Mouse (Mus musculus) hindbrain, embryonic 13.5 days (tissue): ENCODE results near the gene Tmem161a. TPM values are rescaled to one million over a fixed set of nuclear protein-coding genes. Genes with fewer than 3 reads are reported as not detected.

Experiments
- ATAC-seq: fragments of 200-750 bp; cut with Nextera tagmentation; 2 replicates; pipeline ENCODE4 v1.8.0; 2017; ENCODE audit warnings: moderate TSS enrichment; ENCODE audit not compliant: low FRiP score
- H3K27ac ChIP-seq: fragments of 300-500 bp; sonication (generic); 2 replicates; pipeline ENCODE4 v1.5.1; 2015; ENCODE audit warnings: inconsistent platforms, mild to moderate bottlenecking, moderate library complexity
- H3K27me3 ChIP-seq: fragments of 300-500 bp; sonication (generic); 2 replicates; pipeline ENCODE4 v1.6.1; 2015; ENCODE audit warnings: mild to moderate bottlenecking, inconsistent platforms
- H3K36me3 ChIP-seq: fragments of 300-500 bp; sonication (generic); 2 replicates; pipeline ENCODE4 v1.6.1; 2015; ENCODE audit warnings: mild to moderate bottlenecking, inconsistent platforms
- H3K4me1 ChIP-seq: fragments of 300-500 bp; sonication (generic); replicated peaks from 2 replicates; pipeline ENCODE4 v1.6.1; 2015; ENCODE audit warnings: inconsistent platforms
- H3K4me2 ChIP-seq: fragments of 300-500 bp; sonication (generic); 2 replicates; pipeline ENCODE4 v1.6.1; 2015; ENCODE audit warnings: inconsistent platforms, mild to moderate bottlenecking, moderate library complexity
- H3K4me3 ChIP-seq: fragments of 300-500 bp; sonication (generic); 2 replicates; pipeline ENCODE4 v1.5.1; 2015; ENCODE audit warnings: mild to moderate bottlenecking, inconsistent platforms
- H3K9ac ChIP-seq: fragments of 300-500 bp; sonication (generic); 2 replicates; pipeline ENCODE4 v1.6.1; 2015; ENCODE audit warnings: mild to moderate bottlenecking, inconsistent platforms
- H3K9me3 ChIP-seq: fragments of 300-500 bp; sonication (generic); 2 replicates; pipeline ENCODE4 v1.6.1; 2016; ENCODE audit warnings: inconsistent platforms
- WGBS: fragments of 180-500 bp; shearing (Covaris S2); methylation state at CpG from one replicate; pipeline ENCODE4 v1.1.7; 2015; 5-methylcytosine and 5-hydroxymethylcytosine counted together
- polyA plus RNA-seq: library from polyadenylated mRNA; unstranded; fragments of >200 nt; fragmentation: Nextera tagmentation; extraction: Ambion mirVana; gene quantifications from 2 replicates; pipeline ENCODE4 v1.2.1, GENCODE M21; 2015

Tmem161a gene
- polyA plus RNA-seq, 1 experiment from 2014 or later, result 44.3 TPM

GRCm38 (mm10) chr8:70194191-70194590 is 22.0 kb downstream of the Tmem161a start:
- Histone ChIP-seq H3K36me3 (peaks cover 11% of the 10 kb centered on the region; the same call in 1 of the 2 replicates), H3K4me3 (no peak overlapping the region), H3K27ac (no peak overlapping the region), H3K9me3 (no peaks in the 10 kb centered on the region), H3K4me1 (peaks cover 11% of the 10 kb centered on the region), H3K9ac (no peak overlapping the region), H3K4me2 (no peak overlapping the region), H3K27me3 (no peaks in the 10 kb centered on the region)
- WGBS, result 91% methylated on average over 3 of the region's 3 CpGs
- no peak for ATAC-seq

GRCm38 (mm10) chr8:70195762-70196161 is 23.6 kb downstream of the Tmem161a start:
- no peak for ATAC-seq
- H3K27ac ChIP-seq, result no peak overlapping the region
- no peak overlapping the region for H3K4me3 ChIP-seq
- H3K36me3 ChIP-seq, result peaks cover 6% of the 10 kb centered on the region; the same call in 1 of the 2 replicates
- WGBS, result 75% methylated on average over 2 of the region's 2 CpGs
- no peak overlapping the region for H3K4me2 ChIP-seq
- peaks cover 14% of the 10 kb centered on the region for H3K4me1 ChIP-seq
- H3K9me3 ChIP-seq, result no peaks in the 10 kb centered on the region
- H3K9ac ChIP-seq, result no peak overlapping the region
- no peaks in the 10 kb centered on the region for H3K27me3 ChIP-seq

- ATAC-seq, result no peak
- Histone ChIP-seq H3K4me3 (no peak overlapping the region), H3K9ac (peak overlapping the region; percentile 29), H3K27me3 (0 out of 2 replicates have a peak, but pooled peaks cover 2% of the 10 kb centered on the region), H3K27ac (no peak overlapping the region), H3K4me2 (no peak overlapping the region), H3K36me3 (peaks cover 4% of the 10 kb centered on the region; the same call in 1 of the 2 replicates), H3K9me3 (no peaks in the 10 kb centered on the region), H3K4me1 (peaks cover 9% of the 10 kb centered on the region)
- WGBS, result 51% methylated on average over 7 of the region's 7 CpGs
Observed at GRCm38 (mm10) chr8:70197603-70198002, 25.4 kb downstream of the Tmem161a start.

GRCm38 (mm10) chr8:70200098-70200681 is 28.0 kb downstream of the Tmem161a start:
- Histone ChIP-seq H3K36me3 (no peaks in the 10 kb centered on the region), H3K27me3 (0 out of 2 replicates have a peak, but pooled peaks cover 2% of the 10 kb centered on the region), H3K4me2 (no peak overlapping the region), H3K9ac (no peak overlapping the region), H3K9me3 (no peaks in the 10 kb centered on the region), H3K4me3 (no peak overlapping the region), H3K4me1 (peaks cover 9% of the 10 kb centered on the region), H3K27ac (no peak overlapping the region)
- WGBS, result 71% methylated on average over 5 of the region's 5 CpGs
- no peak; the same call in 1 of the 2 replicates for ATAC-seq

GRCm38 (mm10) chr8:70201417-70201816 is 29.3 kb downstream of the Tmem161a start:
- H3K4me2 ChIP-seq, result no peak overlapping the region
- 0 out of 2 replicates have a peak, but pooled peaks cover 2% of the 10 kb centered on the region for H3K27me3 ChIP-seq
- WGBS, result 94% methylated on average over 3 of the region's 3 CpGs
- no peaks in the 10 kb centered on the region for H3K9me3 ChIP-seq
- H3K36me3 ChIP-seq, result no peaks in the 10 kb centered on the region
- H3K4me1 ChIP-seq, result peaks cover 9% of the 10 kb centered on the region
- no peak overlapping the region for H3K9ac ChIP-seq
- H3K4me3 ChIP-seq, result no peak overlapping the region
- no peak overlapping the region for H3K27ac ChIP-seq
- no peak for ATAC-seq

- 76% methylated on average over 4 of the region's 4 CpGs for WGBS
- ATAC-seq, result no peak
Observed at GRCm38 (mm10) chr8:70203072-70203471, 30.9 kb downstream of the Tmem161a start.

GRCm38 (mm10) chr8:70204757-70205156 is 32.6 kb downstream of the Tmem161a start:
- Histone ChIP-seq H3K9me3 (no peaks in the 10 kb centered on the region), H3K4me1 (peaks cover 4% of the 10 kb centered on the region; the same call in 1 of the 2 replicates), H3K36me3 (no peaks in the 10 kb centered on the region), H3K4me3 (no peak overlapping the region), H3K27ac (no peak overlapping the region), H3K4me2 (no peak overlapping the region), H3K9ac (no peak overlapping the region), H3K27me3 (peaks cover 7% of the 10 kb centered on the region)
- ATAC-seq, result no peak
- 50% methylated on average over 1 of the region's 1 CpGs for WGBS

More at GRCm38 (mm10) chr8:70203072-70203471, 30.9 kb downstream of the Tmem161a start:
- Histone ChIP-seq H3K4me3 (no peak overlapping the region), H3K27ac (no peak overlapping the region), H3K9me3 (no peaks in the 10 kb centered on the region), H3K4me2 (no peak overlapping the region), H3K4me1 (peaks cover 5% of the 10 kb centered on the region), H3K27me3 (0 out of 2 replicates have a peak, but pooled peaks cover 2% of the 10 kb centered on the region), H3K36me3 (no peaks in the 10 kb centered on the region), H3K9ac (no peak overlapping the region)

GRCm38 (mm10) chr8:70208130-70208529 is 36.0 kb downstream of the Tmem161a start:
- 60% methylated on average over 1 of the region's 1 CpGs for WGBS

GRCm38 (mm10) chr8:70210538-70210937 is 38.4 kb downstream of the Tmem161a start:
- 38% methylated on average over 8 of the region's 8 CpGs for WGBS
- peak overlapping the region; percentile 36; the same call in 1 of the 2 replicates for H3K9ac ChIP-seq

More at GRCm38 (mm10) chr8:70208130-70208529, 36.0 kb downstream of the Tmem161a start:
- H3K4me2 ChIP-seq, result no peak overlapping the region
- no peak for ATAC-seq
- no peak overlapping the region for H3K27ac ChIP-seq
- peaks cover 20% of the 10 kb centered on the region for H3K27me3 ChIP-seq
- H3K36me3 ChIP-seq, result no peaks in the 10 kb centered on the region
- H3K9me3 ChIP-seq, result no peaks in the 10 kb centered on the region
- peaks cover 11% of the 10 kb centered on the region for H3K4me1 ChIP-seq
- no peak overlapping the region for H3K4me3 ChIP-seq
- H3K9ac ChIP-seq, result no peak overlapping the region

GRCm38 (mm10) chr8:70211275-70211674 is 39.1 kb downstream of the Tmem161a start:
- Histone ChIP-seq H3K36me3 (no peaks in the 10 kb centered on the region), H3K27me3 (peaks cover 27% of the 10 kb centered on the region), H3K4me1 (peaks cover 13% of the 10 kb centered on the region), H3K4me3 (peak overlapping the region; percentile 71), H3K27ac (no peak overlapping the region), H3K4me2 (peak overlapping the region; percentile 94), H3K9me3 (no peaks in the 10 kb centered on the region), H3K9ac (peak overlapping the region; percentile 83)
- WGBS, result 91% methylated on average over 1 of the region's 1 CpGs
- ATAC-seq, result no peak

More at GRCm38 (mm10) chr8:70210538-70210937, 38.4 kb downstream of the Tmem161a start:
- H3K27ac ChIP-seq, result no peak overlapping the region
- no peaks in the 10 kb centered on the region for H3K36me3 ChIP-seq
- ATAC-seq, result no peak
- H3K4me1 ChIP-seq, result peaks cover 13% of the 10 kb centered on the region
- H3K4me2 ChIP-seq, result peak overlapping the region; percentile 16; the same call in 1 of the 2 replicates
- H3K4me3 ChIP-seq, result peak overlapping the region; percentile 71; the same call in 1 of the 2 replicates
- H3K9me3 ChIP-seq, result no peaks in the 10 kb centered on the region
- H3K27me3 ChIP-seq, result peaks cover 24% of the 10 kb centered on the region

GRCm38 (mm10) chr8:70211726-70212111 is 39.6 kb downstream of the Tmem161a start:
- Histone ChIP-seq H3K36me3 (no peaks in the 10 kb centered on the region), H3K4me3 (peak overlapping the region; percentile 71), H3K4me1 (peaks cover 13% of the 10 kb centered on the region), H3K4me2 (peak overlapping the region; percentile 94), H3K27me3 (peaks cover 27% of the 10 kb centered on the region), H3K9me3 (no peaks in the 10 kb centered on the region), H3K9ac (peak overlapping the region; percentile 83), H3K27ac (peak overlapping the region; percentile 80)
- ATAC-seq, result no peak
- 2% methylated on average over 31 of the region's 31 CpGs for WGBS

- Histone ChIP-seq H3K27me3 (peaks cover 27% of the 10 kb centered on the region), H3K4me3 (peak within 1 kb of the TSS; percentile 71), H3K4me1 (peaks cover 13% of the 10 kb centered on the region), H3K27ac (peak within 1 kb of the TSS; percentile 80), H3K9ac (peak within 1 kb of the TSS; percentile 83), H3K9me3 (no peaks in the 10 kb centered on the region), H3K36me3 (no peaks in the 10 kb centered on the region), H3K4me2 (peak within 1 kb of the TSS; percentile 94)
- WGBS, result under 1% methylated on average over 66 of the region's 66 CpGs
- peak; percentile 99 for ATAC-seq
Observed at GRCm38 (mm10) chr8:70212112-70213055, 40.2 kb downstream of the Tmem161a start, which contains the start of gene Slc25a42. Gene Slc25a42 (minus strand): TSS chr8:70212305.
